ENCODE assay signal across 10 mouse cellular contexts in genomic region chr7:79607263-79607921, GRCm38 (mm10). TPM values are rescaled to one million over a fixed set of nuclear protein-coding genes. Genes with fewer than 3 reads are reported as not detected.
DNase-seq lines count a peak whose midpoint lies in the region; ATAC-seq and TF ChIP-seq lines count a peak whose summit lies in the region.
"Had no signal": no experiment of that assay in that cellular context is flagged by ENCODE, and none has a peak within 500 bp of the region (broad histone marks: within the 10 kb centered on the region; RNA-seq: fewer than 3 reads in every experiment).

No protein-coding gene starts in this region.

- intact Hi-C loops in heart, postnatal 25 days (cut with DNase I): no loop called here

- H3K9me3 ChIP-seq in heart, embryonic 11.5 days (replicated peaks; ENCODE audit: control insufficient read depth, low read length): no peaks in the 10 kb centered on the region
- no peaks in the 10 kb centered on the region for H3K9me3 ChIP-seq in forebrain, postnatal 0 days (ENCODE audit: low read length)
- H3K9me3 ChIP-seq in liver, embryonic 13.5 days (replicated peaks): no peaks in the 10 kb centered on the region

- peak overlapping the region; percentile 36 for H3K4me3 ChIP-seq in heart, embryonic 11.5 days (ENCODE audit: low read depth, low read length)
- peak overlapping the region; percentile 35 for H3K4me3 ChIP-seq in forebrain, postnatal 0 days (ENCODE audit: low read depth, low read length)
- no peak overlapping the region; the same call in 1 of the 2 replicates for H3K4me3 ChIP-seq in liver, embryonic 13.5 days (replicated peaks)

- peak overlapping the region; percentile 68 for H3K4me2 ChIP-seq in heart, embryonic 11.5 days
- peak overlapping the region; percentile 63 for H3K4me2 ChIP-seq in forebrain, postnatal 0 days (ENCODE audit: low read depth)
- H3K4me2 ChIP-seq in liver, embryonic 13.5 days: peak overlapping the region; percentile 46

- 0 out of 2 replicates have a peak, but pooled peaks have one; percentile 42 for ATAC-seq in heart, embryonic 11.5 days (replicated peaks; ENCODE audit: insufficient number of reproducible peaks, low FRiP score, low TSS enrichment)
- ATAC-seq in forebrain, postnatal 0 days: peak; percentile 80
- ATAC-seq in liver, embryonic 13.5 days (ENCODE audit: low read depth): no peak
- ATAC-seq: Patski had no signal

- TF ChIP-seq CTCF in forebrain, postnatal 0 days (IDR thresholded peaks at IDR 0.05; ENCODE audit: low read depth): no peak

- H3K36me3 ChIP-seq in heart, embryonic 11.5 days (ENCODE audit: control insufficient read depth, insufficient read depth, low read length): no peaks in the 10 kb centered on the region
- no peaks in the 10 kb centered on the region for H3K36me3 ChIP-seq in forebrain, postnatal 0 days (ENCODE audit: insufficient read depth)
- no peaks in the 10 kb centered on the region for H3K36me3 ChIP-seq in liver, embryonic 13.5 days

- peaks cover 56% of the 10 kb centered on the region for H3K27me3 ChIP-seq in heart, embryonic 11.5 days (ENCODE audit: control insufficient read depth, insufficient read depth, low read length)
- H3K27me3 ChIP-seq in forebrain, postnatal 0 days (ENCODE audit: insufficient read depth, low read length): no peaks in the 10 kb centered on the region
- peaks cover 54% of the 10 kb centered on the region for H3K27me3 ChIP-seq in liver, embryonic 13.5 days

- H3K27ac ChIP-seq in heart, embryonic 11.5 days (ENCODE audit: low read depth, low read length): no peak overlapping the region
- H3K27ac ChIP-seq in forebrain, postnatal 0 days (ENCODE audit: low read depth, low read length): no peak overlapping the region
- no peak overlapping the region for H3K27ac ChIP-seq in liver, embryonic 13.5 days
- H3K27ac ChIP-seq: macrophage had no signal

- no peak for DNase-seq in heart, postnatal 25 days (ENCODE audit: low spot score)
- peak; percentile 17 for DNase-seq in MEL-GATA-1-ER (ENCODE audit: extremely low read depth, low read depth)
- DNase-seq in forebrain, postnatal 0 days: peak; percentile 59
- no peak for DNase-seq in liver, embryonic 13.5 days
- DNase-seq in retina, postnatal 1 day: peak; percentile 87
- no peak for DNase-seq in spleen, adult 12 weeks (ENCODE audit: low spot score)
- no peak for DNase-seq in cerebellum, adult 9-11 months

- H3K4me1 ChIP-seq in heart, embryonic 11.5 days (ENCODE audit: control insufficient read depth, insufficient read depth, low read length): peaks cover 5% of the 10 kb centered on the region
- peaks cover 6% of the 10 kb centered on the region; the same call in 1 of the 2 replicates for H3K4me1 ChIP-seq in forebrain, postnatal 0 days (ENCODE audit: insufficient read depth)
- peaks cover 6% of the 10 kb centered on the region for H3K4me1 ChIP-seq in liver, embryonic 13.5 days (replicated peaks)

- WGBS in heart, embryonic 11.5 days (ENCODE audit: insufficient replicate concordance): 2% methylated on average over 25 of the region's 25 CpGs
- WGBS in forebrain, postnatal 0 days: 4% methylated on average over 25 of the region's 25 CpGs
- WGBS in liver, embryonic 13.5 days (ENCODE audit: insufficient replicate concordance): 1% methylated on average over 25 of the region's 25 CpGs

- H3K9ac ChIP-seq in heart, embryonic 11.5 days (ENCODE audit: low read depth, low read length): 0 out of 2 replicates have a peak overlapping the region, but pooled peaks have one; percentile 44
- H3K9ac ChIP-seq in forebrain, postnatal 0 days: no peak overlapping the region
- no peak overlapping the region for H3K9ac ChIP-seq in liver, embryonic 13.5 days

RNA-seq across cellular contexts. Expression of gene Rhcg, which starts 10.1 kb away (rescaled TPM):
- not detected in 2 replicates for polyA plus RNA-seq in heart, embryonic 11.5 days (2014; fragmentation: Nextera tagmentation; extraction: Ambion mirVana)
- total RNA-seq in heart, postnatal 25 days (2021): not detected
- 2.0 TPM in 2 replicates for total RNA-seq in forebrain, postnatal 0 days (2014; rRNA removed)
- 2.9 and 4.3 TPM in 2 replicates for polyA plus RNA-seq in forebrain, postnatal 0 days (2015; fragmentation: Nextera tagmentation; extraction: Ambion mirVana)
- 0.09 TPM in 1 of 2 replicates, not detected in the other for polyA plus RNA-seq in liver, embryonic 13.5 days (2015; fragmentation: Nextera tagmentation; extraction: Ambion mirVana)
- polyA plus RNA-seq: macrophage had no signal

RNA-seq across cellular contexts. Expression of gene Ticrr, which starts 52.6 kb away (rescaled TPM):
- 7.1 and 9.8 TPM in 2 replicates for polyA plus RNA-seq in heart, embryonic 11.5 days (2014; fragmentation: Nextera tagmentation; extraction: Ambion mirVana)
- total RNA-seq in heart, postnatal 25 days (2021): under 1 TPM; 0.13 to 0.22 TPM
- total RNA-seq in forebrain, postnatal 0 days (2014; rRNA removed): 1.1 and 1.8 TPM in 2 replicates
- 0.50 and 1.2 TPM in 2 replicates for polyA plus RNA-seq in forebrain, postnatal 0 days (2015; fragmentation: Nextera tagmentation; extraction: Ambion mirVana)
- 5.3 and 7.1 TPM in 2 replicates for polyA plus RNA-seq in liver, embryonic 13.5 days (2015; fragmentation: Nextera tagmentation; extraction: Ambion mirVana)

Comparison
In these comparisons a context has a peak if more than half of its experiments do, and no peak if none do; other contexts are left out.
1. DNase-seq: peak in MEL-GATA-1-ER (single experiment), forebrain, postnatal 0 days (single experiment) and retina, postnatal 1 day (single experiment); none in heart, postnatal 25 days (single experiment), liver, embryonic 13.5 days (single experiment), spleen, adult 12 weeks (single experiment) and cerebellum, adult 9-11 months (single experiment).
2. Peak in every context shown above with its lines, with median percentiles within 50 percentile points of each other: H3K4me2 ChIP-seq.